Mouse (Mus musculus) hematopoietic stem cell, adult 5-6 weeks (primary cell): ENCODE measurements around the gene Wdr5. TPM values are rescaled to one million over a fixed set of nuclear protein-coding genes. Genes with fewer than 3 reads are reported as not detected.

Source experiments
- ATAC-seq, 2 experiments: fragments of 125-278 bp in 1 of 2; replicated peaks in 1 of 2; 2 replicates each; pipeline ENCODE4 v1.8.0; 2016 to 2017; ENCODE audit warnings: inconsistent platforms in 2 of 2, mild to moderate bottlenecking in 2 of 2, moderate number of reproducible peaks in 2 of 2, low read depth in 1 of 2, moderate TSS enrichment in 1 of 2; ENCODE audit not compliant: low FRiP score in 2 of 2, poor library complexity in 2 of 2, severe bottlenecking in 2 of 2, insufficient read depth in 1 of 2, low TSS enrichment in 1 of 2
- total RNA-seq: library from RNA; stranded (forward); fragments of 172-1452, 232-1000 nt; gene quantifications from 2 replicates; pipeline ENCODE4 v1.2.3, GENCODE M21; 2017

Wdr5 gene
- total RNA-seq, 1 experiment from 2014 or later = 75.7 TPM

GRCm38 (mm10) chr2:27565316-27566103, 50.6 kb downstream of the Wdr5 start:
- no peak for ATAC-seq

GRCm38 (mm10) chr2:27570856-27571255, 55.9 kb downstream of the Wdr5 start:
- ATAC-seq = no peak

GRCm38 (mm10) chr2:27572261-27572793, 57.4 kb downstream of the Wdr5 start:
- no peak for ATAC-seq

- ATAC-seq = no peak
These were observed 58.1 kb downstream of the Wdr5 start for GRCm38 (mm10) chr2:27572928-27573627.

DNA sequence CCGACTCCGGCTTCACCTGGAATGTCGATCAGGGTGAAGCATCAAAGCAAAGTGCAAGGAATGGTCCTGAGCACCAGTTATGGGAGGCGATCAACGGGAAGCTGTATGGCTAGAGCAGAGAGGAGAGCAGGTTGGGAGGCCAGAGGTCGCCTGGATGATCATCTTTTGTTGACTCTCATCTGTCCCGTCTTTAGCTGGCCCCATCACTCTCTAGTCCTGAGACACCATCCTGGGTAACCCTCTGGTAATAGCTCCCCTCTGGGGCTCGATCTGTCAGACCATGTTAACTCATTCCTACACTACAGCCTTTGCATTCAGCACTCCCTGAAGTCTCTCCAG, 58.6 kb downstream of the Wdr5 start:
- no peak for ATAC-seq

- no peak for ATAC-seq
These were observed 61.5 kb downstream of the Wdr5 start for GRCm38 (mm10) chr2:27576416-27576815.

- no peak for ATAC-seq
These were observed 63.6 kb downstream of the Wdr5 start for GRCm38 (mm10) chr2:27578552-27578951.

- no peak for ATAC-seq
These were observed 67.2 kb downstream of the Wdr5 start for GRCm38 (mm10) chr2:27582112-27582511.

- no peak for ATAC-seq
These were observed 68.1 kb downstream of the Wdr5 start for GRCm38 (mm10) chr2:27583019-27583418.

- ATAC-seq = no peak
These were observed 69.6 kb downstream of the Wdr5 start for GRCm38 (mm10) chr2:27584546-27584945.

Other genes with a start within 250 kb of the Wdr5 start
- gene Vav2, start 88.1 kb upstream of the Wdr5 start, total RNA-seq = 11.5 and 11.6 TPM in 2 replicates
- gene Brd3os, start 72.8 kb upstream of the Wdr5 start, total RNA-seq = 0.31 and 2.9 TPM in 2 replicates
- gene Brd3, start 7.5 kb upstream of the Wdr5 start, total RNA-seq = 27.6 and 37.7 TPM in 2 replicates
- 7.6 and 8.4 TPM in 2 replicates for gene Rxra, start 161.3 kb downstream of the Wdr5 start, total RNA-seq